10 mouse cellular contexts compared by ENCODE assay signal in genomic region chr19:7068661-7069531, GRCm38 (mm10). TPM values are rescaled to one million over a fixed set of nuclear protein-coding genes. Genes with fewer than 3 reads are reported as not detected.
DNase-seq lines count a peak whose midpoint lies in the region; ATAC-seq lines count a peak whose summit lies in the region.
"Had no signal": no experiment of that assay in that cellular context is flagged by ENCODE, and none has a peak within 500 bp of the region (broad histone marks: within the 10 kb centered on the region; RNA-seq: fewer than 3 reads in every experiment).

No protein-coding gene starts in this region.

- WGBS in intestine, embryonic 16.5 days, result 60% methylated on average over 11 of the region's 11 CpGs
- 63% methylated on average over 11 of the region's 11 CpGs for WGBS in intestine, embryonic 15.5 days
- 27% methylated on average over 11 of the region's 11 CpGs for WGBS in hindbrain, embryonic 14.5 days
- 27% methylated on average over 11 of the region's 11 CpGs for WGBS in neural tube, embryonic 12.5 days

- no peak overlapping the region for H3K27ac ChIP-seq in intestine, embryonic 16.5 days (ENCODE audit: low read length)
- no peak overlapping the region for H3K27ac ChIP-seq in intestine, embryonic 15.5 days
- no peak overlapping the region for H3K27ac ChIP-seq in hindbrain, embryonic 14.5 days
- peak overlapping the region; percentile 28; the same call in 1 of the 2 replicates for H3K27ac ChIP-seq in neural tube, embryonic 12.5 days

- intact Hi-C loops in left cerebral cortex, postnatal 14 days (cut with DNase I), result loop anchor here (1.0 to 5.0 kb wide), 3 partner anchors 91 to 348 kb away; partner anchors contain the start of gene 2700081O15Rik

- no peaks in the 10 kb centered on the region for H3K9me3 ChIP-seq in intestine, embryonic 16.5 days (ENCODE audit: control insufficient read depth, low read length)
- no peaks in the 10 kb centered on the region for H3K9me3 ChIP-seq in intestine, embryonic 15.5 days
- no peaks in the 10 kb centered on the region for H3K9me3 ChIP-seq in hindbrain, embryonic 14.5 days (ENCODE audit: control insufficient read depth, low read length)
- no peaks in the 10 kb centered on the region for H3K9me3 ChIP-seq in neural tube, embryonic 12.5 days
- H3K9me3 ChIP-seq: G1E; lung, embryonic 15.5 days had no signal

- H3K9ac ChIP-seq in intestine, embryonic 16.5 days (ENCODE audit: low read depth, low read length), result no peak overlapping the region
- no peak overlapping the region for H3K9ac ChIP-seq in intestine, embryonic 15.5 days
- H3K9ac ChIP-seq in hindbrain, embryonic 14.5 days, result peak overlapping the region; percentile 20; the same call in 1 of the 2 replicates
- no peak overlapping the region for H3K9ac ChIP-seq in neural tube, embryonic 12.5 days
- H3K9ac ChIP-seq: lung, embryonic 15.5 days had no signal

- no peaks in the 10 kb centered on the region for H3K36me3 ChIP-seq in intestine, embryonic 16.5 days (ENCODE audit: control insufficient read depth, insufficient read depth, low read length)
- H3K36me3 ChIP-seq in intestine, embryonic 15.5 days, result no peaks in the 10 kb centered on the region
- H3K36me3 ChIP-seq in hindbrain, embryonic 14.5 days (replicated peaks; ENCODE audit: control insufficient read depth, insufficient read depth), result no peaks in the 10 kb centered on the region
- no peaks in the 10 kb centered on the region for H3K36me3 ChIP-seq in neural tube, embryonic 12.5 days
- H3K36me3 ChIP-seq: G1E; lung, embryonic 15.5 days had no signal

- peak; percentile 49 for DNase-seq in embryo, embryonic 9.5 days (ENCODE audit: extremely low spot score)
- no peak for DNase-seq in hindbrain, embryonic 14.5 days (ENCODE audit: low spot score)
- DNase-seq in right cerebral cortex, postnatal 25 days, result no peak
- DNase-seq in testis, postnatal 14 days (ENCODE audit: low spot score), result no peak
- DNase-seq in left cerebral cortex, postnatal 14 days (ENCODE audit: low spot score in 2 of 2), result no peak

- 0 out of 2 replicates have a peak overlapping the region, but pooled peaks have one; percentile 9 for H3K4me2 ChIP-seq in intestine, embryonic 16.5 days (ENCODE audit: low read depth, low read length)
- H3K4me2 ChIP-seq in intestine, embryonic 15.5 days (replicated peaks), result no peak overlapping the region
- H3K4me2 ChIP-seq in hindbrain, embryonic 14.5 days (replicated peaks), result peak overlapping the region; percentile 23; the same call in 1 of the 2 replicates
- peak overlapping the region; percentile 47 for H3K4me2 ChIP-seq in neural tube, embryonic 12.5 days (replicated peaks)

- ATAC-seq in intestine, embryonic 16.5 days, result no peak
- no peak for ATAC-seq in intestine, embryonic 15.5 days
- no peak for ATAC-seq in hindbrain, embryonic 14.5 days (ENCODE audit: low FRiP score)
- peak; percentile 13; the same call in 1 of the 2 replicates for ATAC-seq in neural tube, embryonic 12.5 days (ENCODE audit: low FRiP score, low read depth)

- H3K4me3 ChIP-seq in intestine, embryonic 16.5 days (ENCODE audit: low read length), result no peak overlapping the region
- no peak overlapping the region for H3K4me3 ChIP-seq in intestine, embryonic 15.5 days (replicated peaks)
- no peak overlapping the region for H3K4me3 ChIP-seq in hindbrain, embryonic 14.5 days (replicated peaks; ENCODE audit: low read length)
- H3K4me3 ChIP-seq in neural tube, embryonic 12.5 days, result no peak overlapping the region
- H3K4me3 ChIP-seq: lung, embryonic 15.5 days had no signal

- H3K27me3 ChIP-seq in intestine, embryonic 16.5 days (replicated peaks; ENCODE audit: control insufficient read depth, insufficient read depth, low read length), result peaks cover 17% of the 10 kb centered on the region; the same call in 1 of the 2 replicates
- H3K27me3 ChIP-seq in intestine, embryonic 15.5 days (replicated peaks), result peaks cover 24% of the 10 kb centered on the region
- H3K27me3 ChIP-seq in hindbrain, embryonic 14.5 days (ENCODE audit: control insufficient read depth, insufficient read depth, low read length), result no peaks in the 10 kb centered on the region; the same call in 1 of the 2 replicates
- H3K27me3 ChIP-seq in neural tube, embryonic 12.5 days (replicated peaks), result peaks cover 45% of the 10 kb centered on the region

- peaks cover 39% of the 10 kb centered on the region for H3K4me1 ChIP-seq in intestine, embryonic 16.5 days (ENCODE audit: control insufficient read depth, insufficient read depth, low read length)
- peaks cover 38% of the 10 kb centered on the region for H3K4me1 ChIP-seq in intestine, embryonic 15.5 days (replicated peaks)
- peaks cover 64% of the 10 kb centered on the region for H3K4me1 ChIP-seq in hindbrain, embryonic 14.5 days (replicated peaks; ENCODE audit: control insufficient read depth, insufficient read depth, low read length)
- peaks cover 74% of the 10 kb centered on the region for H3K4me1 ChIP-seq in neural tube, embryonic 12.5 days

RNA-seq across cellular contexts. Expression of gene Macrod1, which starts 12.3 kb away (rescaled TPM):
- 11.6 and 13.1 TPM in 2 replicates for polyA plus RNA-seq in intestine, embryonic 16.5 days (2015; fragmentation: Nextera tagmentation; extraction: Ambion mirVana)
- 11.8 and 11.9 TPM in 2 replicates for polyA plus RNA-seq in intestine, embryonic 15.5 days (2015; fragmentation: Nextera tagmentation; extraction: Ambion mirVana)
- 5.2 and 6.9 TPM in 2 replicates for polyA plus RNA-seq in hindbrain, embryonic 14.5 days (2014; fragmentation: Nextera tagmentation; extraction: Ambion mirVana)
- 3.4 and 5.2 TPM in 2 replicates for polyA plus RNA-seq in neural tube, embryonic 12.5 days (2016; fragmentation: Nextera tagmentation; extraction: Ambion mirVana)
- total RNA-seq in left cerebral cortex, postnatal 14 days (2021), result 10 to 100 TPM in 1 of 2 experiments, 1 to 10 TPM in 1; 8.4 to 11.3 TPM
- total RNA-seq: G1E had no signal

RNA-seq across cellular contexts. Expression of gene Stip1, which starts 29.1 kb away (rescaled TPM):
- 194 and 208 TPM in 2 replicates for polyA plus RNA-seq in intestine, embryonic 16.5 days (2015; fragmentation: Nextera tagmentation; extraction: Ambion mirVana)
- 211 and 214 TPM in 2 replicates for polyA plus RNA-seq in intestine, embryonic 15.5 days (2015; fragmentation: Nextera tagmentation; extraction: Ambion mirVana)
- polyA plus RNA-seq in hindbrain, embryonic 14.5 days (2014; fragmentation: Nextera tagmentation; extraction: Ambion mirVana), result 204 and 230 TPM in 2 replicates
- 278 and 294 TPM in 2 replicates for polyA plus RNA-seq in neural tube, embryonic 12.5 days (2016; fragmentation: Nextera tagmentation; extraction: Ambion mirVana)
- total RNA-seq in left cerebral cortex, postnatal 14 days (2021), result 100 to 1,000 TPM; 155 to 165 TPM

RNA-seq across cellular contexts. Expression of gene Flrt1, which starts 36.6 kb away (rescaled TPM):
- polyA plus RNA-seq in intestine, embryonic 16.5 days (2015; fragmentation: Nextera tagmentation; extraction: Ambion mirVana), result 1.6 and 1.9 TPM in 2 replicates
- 1.8 and 2.1 TPM in 2 replicates for polyA plus RNA-seq in intestine, embryonic 15.5 days (2015; fragmentation: Nextera tagmentation; extraction: Ambion mirVana)
- polyA plus RNA-seq in hindbrain, embryonic 14.5 days (2014; fragmentation: Nextera tagmentation; extraction: Ambion mirVana), result 8.7 and 9.5 TPM in 2 replicates
- 7.0 and 9.9 TPM in 2 replicates for polyA plus RNA-seq in neural tube, embryonic 12.5 days (2016; fragmentation: Nextera tagmentation; extraction: Ambion mirVana)
- 10 to 100 TPM; 33.0 to 35.2 TPM for total RNA-seq in left cerebral cortex, postnatal 14 days (2021)
- polyA plus RNA-seq: G1E had no signal

RNA-seq across cellular contexts. Expression of gene Fermt3, which starts 49.6 kb away (rescaled TPM):
- 13.0 and 14.4 TPM in 2 replicates for polyA plus RNA-seq in intestine, embryonic 16.5 days (2015; fragmentation: Nextera tagmentation; extraction: Ambion mirVana)
- 9.8 and 10.1 TPM in 2 replicates for polyA plus RNA-seq in intestine, embryonic 15.5 days (2015; fragmentation: Nextera tagmentation; extraction: Ambion mirVana)
- 3.1 and 3.8 TPM in 2 replicates for polyA plus RNA-seq in hindbrain, embryonic 14.5 days (2014; fragmentation: Nextera tagmentation; extraction: Ambion mirVana)
- 6.5 and 6.9 TPM in 2 replicates for polyA plus RNA-seq in neural tube, embryonic 12.5 days (2016; fragmentation: Nextera tagmentation; extraction: Ambion mirVana)
- total RNA-seq in left cerebral cortex, postnatal 14 days (2021), result 1 to 10 TPM; 4.5 to 4.6 TPM
